9 mouse cellular contexts compared by ENCODE assay signal in genomic region chr17:12021326-12021725, GRCm38 (mm10).
"Had no signal": no experiment of that assay in that cellular context is flagged by ENCODE, and none has a peak within 500 bp of the region (broad histone marks: within the 10 kb centered on the region; RNA-seq: fewer than 3 reads in every experiment).

No protein-coding gene starts in this region.

- DNase-seq: liver, postnatal 0 days; lung, adult 2 months; lung, postnatal 14 days; lung, postnatal 36 days; midbrain, embryonic 14.5 days; right cerebral cortex, postnatal 14 days; thymus, adult 18-20 months; thymus, postnatal 14 days; thymus, postnatal 36 days had no signal
